Mouse (Mus musculus) cerebellum, postnatal 36 days (tissue): ENCODE data around the gene Wbp1l.

Experiments used
- DNase-seq, 2 experiments: peaks; one replicate each; pipeline ENCODE4 v3.0.0; 2021 to 2022; ENCODE audit warnings: mixed read lengths in 2 of 2

Wbp1l gene

GRCm38 (mm10) chr19:46631637-46632036 lies 32.8 kb downstream of the Wbp1l start:
- no peak for DNase-seq

- DNase-seq, result no peak
Measured at GRCm38 (mm10) chr19:46635766-46636165, 36.9 kb downstream of the Wbp1l start.

GRCm38 (mm10) chr19:46637598-46637997 lies 38.7 kb downstream of the Wbp1l start:
- DNase-seq, result no peak

GRCm38 (mm10) chr19:46639053-46639452 lies 40.2 kb downstream of the Wbp1l start:
- DNase-seq, result no peak

GRCm38 (mm10) chr19:46639496-46639895 lies 40.6 kb downstream of the Wbp1l start:
- DNase-seq, result no peak

GRCm38 (mm10) chr19:46640780-46641179 lies 41.9 kb downstream of the Wbp1l start:
- no peak for DNase-seq

- DNase-seq, result peak in 1 of 2 experiments; percentile 26
Measured at GRCm38 (mm10) chr19:46641420-46642085, 42.7 kb downstream of the Wbp1l start.

GRCm38 (mm10) chr19:46642136-46642753 lies 43.4 kb downstream of the Wbp1l start:
- DNase-seq, result no peak

GRCm38 (mm10) chr19:46643236-46643635 lies 44.4 kb downstream of the Wbp1l start:
- no peak for DNase-seq

- DNase-seq, result no peak
Measured at GRCm38 (mm10) chr19:46644343-46644792, 45.5 kb downstream of the Wbp1l start.

GRCm38 (mm10) chr19:46644793-46645602 lies 46.1 kb downstream of the Wbp1l start:
- DNase-seq, result peak; percentile 30 to 31

GRCm38 (mm10) chr19:46646041-46646481 lies 47.2 kb downstream of the Wbp1l start:
- no peak for DNase-seq

GRCm38 (mm10) chr19:46647254-46647653 lies 48.4 kb downstream of the Wbp1l start:
- DNase-seq, result no peak

GRCm38 (mm10) chr19:46647850-46648249 lies 49.0 kb downstream of the Wbp1l start:
- no peak for DNase-seq

GRCm38 (mm10) chr19:46648565-46648964 lies 49.7 kb downstream of the Wbp1l start:
- DNase-seq, result no peak

- no peak for DNase-seq
Measured at GRCm38 (mm10) chr19:46653188-46653587, 54.3 kb downstream of the Wbp1l start.

- DNase-seq, result no peak
Measured at GRCm38 (mm10) chr19:46653616-46654235, 54.8 kb downstream of the Wbp1l start.

GRCm38 (mm10) chr19:46655626-46656025 lies 56.7 kb downstream of the Wbp1l start:
- DNase-seq, result no peak

- no peak for DNase-seq
Measured at GRCm38 (mm10) chr19:46656151-46656840, 57.4 kb downstream of the Wbp1l start.

- DNase-seq, result no peak
Measured at GRCm38 (mm10) chr19:46657339-46658020, 58.6 kb downstream of the Wbp1l start.

GRCm38 (mm10) chr19:46658348-46658747 lies 59.5 kb downstream of the Wbp1l start:
- DNase-seq, result no peak

GRCm38 (mm10) chr19:46658851-46659250 lies 60.0 kb downstream of the Wbp1l start:
- no peak for DNase-seq
